Mouse (Mus musculus): ENCODE measurements around the gene Emid1. TPM values are rescaled to one million over a fixed set of nuclear protein-coding genes. Genes with fewer than 3 reads are reported as not detected.

Gene Emid1
- total and polyA plus RNA-seq, 3 experiments, result 0.10 to 0.15 TPM; not detected in 1

GRCm38 (mm10) chr11:5062860-5063505 lies 89.1 kb downstream of the Emid1 start:
- peaks cover 4 to 7% of the 10 kb centered on the region in 2 experiments for H3K27me3 ChIP-seq (ENCODE audit: control insufficient read depth in 1 of 2, insufficient read depth in 2 of 2, low read length in 2 of 2)
- peaks cover 0 to 21% of the 10 kb centered on the region in 2 experiments; a peak in 3 of 4 replicates for H3K4me1 ChIP-seq (ENCODE audit: control insufficient read depth in 1 of 2, insufficient read depth in 2 of 2, low read length in 2 of 2)
- no peak for DNase-seq (ENCODE audit: low read depth, low spot score)
- H3K79me2 ChIP-seq (ENCODE audit: control insufficient read depth, insufficient read depth, low read length, poor library complexity), result peaks cover 6% of the 10 kb centered on the region
- H3K9ac ChIP-seq (ENCODE audit: control insufficient read depth, low read depth, low read length, poor library complexity, severe bottlenecking), result no peak overlapping the region
- no peaks in the 10 kb centered on the region for H3K9me3 ChIP-seq (replicated peaks; ENCODE audit: insufficient read depth, low read length)
- TF ChIP-seq MAX (IDR thresholded peaks at IDR 0.05; ENCODE audit: low read length), result no peak
- TF ChIP-seq GATA1 (IDR thresholded peaks at IDR 0.05; ENCODE audit: low read depth, low read length), result no peak
- no peak for TF ChIP-seq ELF1 (IDR thresholded peaks at IDR 0.05; ENCODE audit: low read depth, low read length)
- no peak overlapping the region for H3K4me3 ChIP-seq (ENCODE audit: control insufficient read depth in 1 of 2, insufficient read depth in 1 of 2, low read depth in 2 of 2, low read length in 2 of 2)
- peaks cover 0 to 12% of the 10 kb centered on the region in 2 experiments; a peak in 3 of 4 replicates for H3K36me3 ChIP-seq (ENCODE audit: control insufficient read depth in 1 of 2, insufficient read depth in 2 of 2, low read length in 2 of 2)
- no peak overlapping the region for H3K27ac ChIP-seq (ENCODE audit: control insufficient read depth, low read depth, low read length)

GRCm38 (mm10) chr11:5062326-5062725 lies 89.7 kb downstream of the Emid1 start:
- Histone ChIP-seq H3K36me3 (ENCODE audit: control insufficient read depth in 1 of 2, insufficient read depth in 2 of 2, low read length in 2 of 2) (peaks cover 0 to 6% of the 10 kb centered on the region in 2 experiments; a peak in 2 of 4 replicates), H3K27ac (ENCODE audit: control insufficient read depth, low read depth, low read length) (no peak overlapping the region), H3K9ac (ENCODE audit: control insufficient read depth, low read depth, low read length, poor library complexity, severe bottlenecking) (no peak overlapping the region), H3K79me2 (ENCODE audit: control insufficient read depth, insufficient read depth, low read length, poor library complexity) (peaks cover 6% of the 10 kb centered on the region), H3K27me3 (ENCODE audit: control insufficient read depth in 1 of 2, insufficient read depth in 2 of 2, low read length in 2 of 2) (peaks cover 9 to 14% of the 10 kb centered on the region in 2 experiments), H3K4me3 (ENCODE audit: control insufficient read depth in 1 of 2, insufficient read depth in 1 of 2, low read depth in 2 of 2, low read length in 2 of 2) (no peak overlapping the region), H3K9me3 (replicated peaks; ENCODE audit: insufficient read depth, low read length) (no peaks in the 10 kb centered on the region), H3K4me1 (ENCODE audit: control insufficient read depth in 1 of 2, insufficient read depth in 2 of 2, low read length in 2 of 2) (peaks cover 0 to 18% of the 10 kb centered on the region in 2 experiments; a peak in 2 of 4 replicates)
- no peak for DNase-seq (ENCODE audit: low read depth, low spot score)
- TF ChIP-seq MYB (IDR thresholded peaks at IDR 0.05; ENCODE audit: low read depth, low read length) (no peak), POLR2A (IDR thresholded peaks at IDR 0.05; ENCODE audit: control insufficient read depth in 1 of 2, insufficient read depth in 1 of 2, low read depth in 1 of 2, low read length in 2 of 2, poor library complexity in 1 of 2) (no peak), CHD2 (IDR thresholded peaks at IDR 0.05; ENCODE audit: low read length) (no peak), EP300 (IDR thresholded peaks at IDR 0.05; ENCODE audit: low read depth in 1 of 2, low read length in 2 of 2) (no peak), SMC3 (IDR thresholded peaks at IDR 0.05; ENCODE audit: low read depth, low read length) (no peak), USF2 (IDR thresholded peaks at IDR 0.05; ENCODE audit: borderline replicate concordance in 1 of 2, insufficient read depth in 1 of 2, low read depth in 1 of 2, low read length in 2 of 2) (no peak), RCOR1 (IDR thresholded peaks at IDR 0.05; ENCODE audit: low read depth, low read length) (no peak), MAZ (IDR thresholded peaks at IDR 0.05; ENCODE audit: low read depth, low read length) (no peak), MYC (IDR thresholded peaks at IDR 0.05; ENCODE audit: low read depth, low read length) (no peak), TAL1 (IDR thresholded peaks at IDR 0.05; ENCODE audit: low read length) (no peak)
